Mouse (Mus musculus): Measurements from ENCODE around the gene Kcmf1. TPM values are rescaled to one million over a fixed set of nuclear protein-coding genes. Genes with fewer than 3 reads are reported as not detected.

Kcmf1 gene
- polyA plus RNA-seq, 1 experiment from 2014 or later = 25.6 TPM

Other genes with a start within 250 kb of the Kcmf1 start
- 24.2 and 25.7 TPM in 2 replicates for gene Tcf7l1, start 110.7 kb downstream of the Kcmf1 start, polyA plus RNA-seq (2016; fragmentation: Nextera tagmentation; extraction: Ambion mirVana)
- 2,755 and 2,780 TPM in 2 replicates for gene Tmsb10, start 58.8 kb upstream of the Kcmf1 start, polyA plus RNA-seq (2016; fragmentation: Nextera tagmentation; extraction: Ambion mirVana)

Data from midbrain, embryonic 10.5 days (tissue).